Mouse (Mus musculus) CH12.LX (cell line): Measurements from ENCODE around the gene Fgfr2.

Experiments used
- CTCF ChIP-seq, 2 experiments: IDR thresholded peaks in 1 of 2; conservative IDR thresholded peaks in 1 of 2; 2 replicates each; pipeline ENCODE4 v1.5.1; 2011 to 2012; ENCODE audit warnings: low read depth in 2 of 2, low read length in 2 of 2, improper control_type of control experiment in 1 of 2, inconsistent platforms in 1 of 2, mild to moderate bottlenecking in 1 of 2, moderate library complexity in 1 of 2
- MAFK ChIP-seq: IDR thresholded peaks from 2 replicates; pipeline ENCODE4 v1.6.1; 2011; ENCODE audit warnings: low read length, improper control_type of control experiment; ENCODE audit not compliant: insufficient replicate concordance
- MAX ChIP-seq: IDR thresholded peaks from 2 replicates; pipeline ENCODE4 v1.6.1; 2011; ENCODE audit warnings: low read length, improper control_type of control experiment
- MXI1 ChIP-seq: IDR thresholded peaks from 2 replicates; pipeline ENCODE4 v1.6.1; 2011; ENCODE audit warnings: mild to moderate bottlenecking, low read depth, low read length, improper control_type of control experiment
- NRF1 ChIP-seq: IDR thresholded peaks from 2 replicates; pipeline ENCODE4 v1.6.1; 2014; ENCODE audit warnings: low read depth, mild to moderate bottlenecking, inconsistent platforms, low read length, improper control_type of control experiment, moderate library complexity
- RCOR1 ChIP-seq: conservative IDR thresholded peaks from 2 replicates; pipeline ENCODE4 v1.6.1; 2012; ENCODE audit warnings: low read depth, mild to moderate bottlenecking, inconsistent platforms, low read length, improper control_type of control experiment
- SMC3 ChIP-seq: IDR thresholded peaks from 2 replicates; pipeline ENCODE4 v1.6.1; 2011; ENCODE audit warnings: low read depth, low read length, improper control_type of control experiment

- peak; percentile 96 for TF ChIP-seq MXI1
- TF ChIP-seq NRF1: 0 out of 2 replicates have a peak, but pooled peaks have one; percentile 13
- TF ChIP-seq SMC3: no peak
- TF ChIP-seq CTCF (conservative IDR thresholded peaks at IDR 0.05 in 1 of 2, IDR thresholded peaks at IDR 0.05 in 1 of 2; ENCODE audit: low read depth in 2 of 2, low read length in 2 of 2): no peak
- no peak for TF ChIP-seq MAFK
- TF ChIP-seq RCOR1: no peak
- TF ChIP-seq MAX: peak; percentile 97
These were observed 512.5 kb downstream of the Fgfr2 start, which contains the start of gene Lhpp for GRCm38 (mm10) chr7:132610468-132611318.
